Mouse (Mus musculus): ENCODE measurements around the gene Slfn3.
"Not testable (repeated sequence)": the region's sequence is repeated elsewhere in the genome, so short reads cannot be mapped to it uniquely, and the experiment has no call there.

GRCm38 (mm10) chr11:83237390-83237789 lies 46.3 kb downstream of the Slfn3 start:
- not testable (repeated sequence) for TF ChIP-seq POLR2A (IDR thresholded peaks at IDR 0.05; ENCODE audit: borderline replicate concordance, control insufficient read depth, low read depth, low read length); CTCF (IDR thresholded peaks at IDR 0.05; ENCODE audit: control insufficient read depth, insufficient read depth, low read length)

All from bone marrow, adult 2 months (tissue).